Mouse (Mus musculus) olfactory bulb, adult 2 months (tissue): ENCODE data around the gene Gm17428.

ENCODE experiments used
- CTCF ChIP-seq: fragments of 200-500 bp; IDR thresholded peaks from 2 replicates; pipeline ENCODE4 v1.5.1; 2012; ENCODE audit warnings: low read depth, mild to moderate bottlenecking, low read length, moderate library complexity; ENCODE audit not compliant: insufficient read depth
- POLR2A ChIP-seq: fragments of 200-500 bp; IDR thresholded peaks from 2 replicates; pipeline ENCODE4 v1.6.1; 2012; ENCODE audit warnings: mild to moderate bottlenecking, low read depth, low read length, moderate library complexity; ENCODE audit not compliant: insufficient read depth

GRCm38 (mm10) chr14:54968344-54968743 is 8.4 kb upstream of the Gm17428 start:
- no peak for TF ChIP-seq CTCF
- TF ChIP-seq POLR2A = no peak
